Mouse (Mus musculus): ENCODE data around the gene Mex3d.

Gene Mex3d

DNA sequence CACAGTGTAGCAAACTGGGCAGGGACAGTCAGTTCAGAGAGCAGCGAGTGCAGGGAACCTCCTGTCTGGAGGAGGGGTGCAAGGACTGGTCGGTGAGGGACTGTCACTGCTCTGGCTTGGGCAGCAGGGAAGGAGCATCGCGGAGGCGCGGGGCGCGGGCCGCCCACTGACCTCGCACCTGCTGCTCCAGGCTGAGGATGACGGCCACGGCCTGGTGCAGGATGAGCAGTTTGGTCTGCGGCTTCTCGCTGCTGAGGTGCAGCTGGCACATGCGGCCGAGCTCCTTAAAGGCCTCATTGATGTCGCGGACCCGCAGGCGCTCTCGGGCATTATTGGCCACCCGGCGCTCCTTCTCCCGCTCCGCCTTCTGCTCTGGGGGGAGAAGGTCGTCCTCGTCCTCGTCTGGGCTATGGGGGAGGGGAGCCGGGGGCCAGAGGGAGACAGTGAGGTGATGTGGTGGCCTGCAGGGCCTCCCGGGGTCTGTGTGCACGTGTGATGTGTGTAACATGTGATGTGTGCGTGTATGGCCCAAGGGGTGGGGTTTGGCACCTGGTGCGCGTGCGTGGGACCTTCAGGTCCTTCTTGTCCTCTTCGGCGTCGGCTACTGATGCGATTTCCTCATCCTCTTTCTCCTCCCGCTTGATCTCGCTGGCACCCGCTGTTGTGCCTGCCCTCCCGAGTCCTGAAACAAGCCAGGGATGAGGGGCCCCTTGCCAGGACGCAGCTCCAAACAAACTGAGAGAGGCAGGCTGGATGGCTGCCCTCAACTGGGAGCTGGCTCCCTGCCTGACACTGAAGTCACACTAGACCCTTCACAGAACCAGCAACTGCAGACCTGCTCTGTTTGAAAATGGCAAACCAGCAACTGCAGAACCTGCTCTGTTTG is 25.4 kb upstream of the Mex3d start:
- DNase-seq: peak in 1 of 2 experiments; percentile 22

DNA sequence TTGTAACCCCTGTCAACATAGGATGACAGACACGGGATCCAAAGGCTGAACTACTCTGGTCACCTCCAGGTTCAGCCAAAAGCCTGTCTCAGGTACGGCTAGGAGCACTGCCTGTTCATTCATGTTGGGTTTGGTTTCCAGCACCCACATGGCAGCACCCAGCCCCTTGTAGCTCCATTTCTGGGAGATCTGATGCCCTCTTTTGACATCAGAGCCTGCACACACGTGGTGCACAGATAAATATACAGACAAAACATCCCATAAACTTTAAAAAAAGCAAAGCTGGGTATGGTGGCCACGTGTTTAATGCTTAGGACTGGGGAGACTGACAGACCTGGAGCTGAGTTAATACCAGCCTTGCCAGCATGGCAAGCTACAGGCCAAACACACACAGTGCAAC is 20.5 kb upstream of the Mex3d start:
- DNase-seq: no peak

- DNase-seq: peak; percentile 90 to 91
These were observed 19.4 kb upstream of the Mex3d start, which contains the start of gene Uqcr11 for GRCm38 (mm10) chr10:80406684-80407501. Uqcr11 (minus strand) TSS chr10:80406830.

DNA sequence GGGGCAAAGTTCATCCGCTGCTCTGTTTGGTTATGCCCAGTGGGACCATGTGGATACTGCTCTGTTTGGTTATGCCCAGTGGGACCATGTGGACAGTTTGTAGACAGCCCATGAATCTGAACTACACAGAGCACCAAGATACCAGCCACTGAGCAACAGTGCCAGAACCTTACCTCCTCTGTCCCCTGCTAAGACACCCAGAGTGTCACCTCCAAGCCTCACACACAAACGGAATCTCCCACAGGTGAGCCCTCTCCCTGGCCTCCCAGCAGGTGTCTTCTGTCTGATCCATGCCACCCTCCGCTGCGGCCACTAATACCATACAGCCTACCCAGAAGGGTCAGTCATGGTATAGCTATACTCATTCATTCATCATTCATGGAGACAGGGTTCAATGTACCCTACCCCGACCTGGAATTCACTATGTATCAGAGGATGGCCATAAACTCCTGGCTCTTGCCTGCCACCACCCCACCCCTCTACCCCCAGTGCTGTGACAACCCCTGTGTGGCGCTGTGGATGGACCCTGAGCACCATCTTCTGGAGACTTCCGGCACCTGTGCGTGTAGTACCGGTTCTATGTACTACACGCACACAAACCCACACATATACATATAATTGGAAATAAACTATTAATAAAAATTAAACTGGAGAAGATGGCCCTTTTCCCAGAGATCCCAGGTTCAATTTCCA is 18.2 kb upstream of the Mex3d start:
- DNase-seq: peak; percentile 45 to 52

- DNase-seq: peak in 1 of 2 experiments; percentile 35
These were observed 15.7 kb upstream of the Mex3d start for GRCm38 (mm10) chr10:80403044-80403692.

- DNase-seq: no peak
These were observed 13.3 kb upstream of the Mex3d start for GRCm38 (mm10) chr10:80400704-80401161.

DNA sequence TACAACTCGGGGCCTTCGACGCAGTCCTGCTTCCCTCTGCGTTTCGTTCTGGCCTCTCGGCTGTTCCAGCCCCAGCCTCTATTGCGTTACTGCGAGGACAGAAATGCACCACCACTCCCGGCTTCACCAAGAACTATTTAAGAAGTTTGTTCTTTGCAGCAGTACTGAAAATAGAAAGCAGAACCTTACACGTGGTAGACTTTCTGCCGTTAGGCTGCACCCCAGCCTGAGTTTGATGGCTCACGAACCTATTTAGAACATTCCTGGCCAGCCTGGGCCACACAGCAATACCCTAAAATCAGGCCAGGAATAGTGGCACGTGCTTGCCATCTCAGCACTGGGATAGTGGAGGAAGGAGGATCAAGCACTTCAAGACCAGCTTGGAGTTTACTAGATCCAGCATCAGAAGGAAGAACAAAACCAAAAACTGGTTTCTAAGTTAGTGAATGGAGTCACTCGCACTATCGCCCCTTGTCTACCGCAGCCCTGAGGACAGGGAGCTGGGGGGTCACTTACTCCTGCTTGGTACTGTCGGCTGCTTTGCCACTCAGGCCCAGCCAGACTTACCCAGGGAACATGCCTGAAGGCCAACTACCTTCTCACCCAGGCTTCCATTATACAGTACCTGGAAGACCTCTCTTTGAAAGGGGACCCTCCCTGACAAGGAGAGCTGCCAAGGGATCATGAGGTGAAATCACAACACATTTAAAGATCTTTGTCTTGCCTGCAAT is 12.7 kb upstream of the Mex3d start:
- DNase-seq: no peak

DNA sequence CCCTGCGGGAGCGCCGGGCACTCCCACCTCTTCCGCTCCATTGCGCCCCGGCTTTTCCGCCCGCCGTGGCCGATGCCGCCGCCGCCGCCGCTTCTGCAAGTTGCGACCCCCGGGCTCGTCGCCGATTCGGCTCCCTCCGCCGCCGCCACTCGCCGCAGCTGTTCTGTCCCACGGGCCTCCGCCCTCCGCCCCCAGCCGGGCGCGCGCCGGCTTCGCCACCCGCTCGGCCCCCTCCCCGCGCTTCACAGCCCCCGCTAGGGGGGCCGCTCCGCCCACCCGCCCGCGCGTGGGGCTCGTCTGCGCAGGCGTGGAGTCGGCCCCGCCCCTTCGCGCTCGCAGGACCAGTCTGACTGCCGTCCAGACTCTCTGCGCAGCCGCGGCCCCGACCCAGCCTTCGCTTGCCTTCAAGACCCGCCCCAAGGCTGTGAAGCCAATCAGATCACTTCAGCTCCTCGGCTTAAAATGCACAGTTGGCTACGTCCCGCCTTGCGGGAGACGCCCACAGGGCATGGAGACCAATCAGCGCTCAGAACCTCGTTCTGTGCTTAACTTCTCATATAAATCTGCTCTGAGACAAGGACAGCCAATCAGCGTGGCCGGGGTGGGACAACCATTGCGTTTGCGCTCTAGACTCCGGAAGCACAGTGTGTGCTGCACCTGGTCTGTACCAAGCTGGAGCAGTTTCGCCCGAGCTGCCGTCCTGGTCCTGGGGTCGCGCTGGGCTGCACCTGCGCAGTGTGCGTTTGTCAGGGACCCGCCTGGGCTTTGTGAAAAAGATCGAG is 11.9 kb upstream of the Mex3d start, which contains the start of gene Mbd3:
Gene Mbd3 (minus strand): TSS at position 360 of the 782 bp plus-strand sequence.
- DNase-seq: peak; percentile 99 to 100

GRCm38 (mm10) chr10:80398719-80399190 is 11.3 kb upstream of the Mex3d start:
- peak; percentile 96 to 98 for DNase-seq

DNA sequence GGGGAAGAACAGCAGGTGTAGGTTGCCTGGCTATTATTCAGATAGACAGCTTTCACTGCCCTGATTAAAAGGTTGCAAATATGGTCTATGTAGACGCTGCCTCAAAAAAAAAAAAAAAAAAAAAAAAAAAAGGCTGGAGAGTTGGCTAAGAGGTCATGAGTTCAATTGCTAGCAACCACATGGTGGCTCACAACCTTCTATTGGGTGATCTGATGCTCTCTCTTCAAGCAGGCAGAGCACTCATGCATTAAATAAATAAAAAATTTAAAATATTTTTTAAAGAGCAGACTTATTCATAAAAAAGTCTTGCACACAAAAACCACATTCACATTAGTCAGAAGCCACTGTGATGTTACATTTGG is 10.7 kb upstream of the Mex3d start:
- no peak for DNase-seq

DNA sequence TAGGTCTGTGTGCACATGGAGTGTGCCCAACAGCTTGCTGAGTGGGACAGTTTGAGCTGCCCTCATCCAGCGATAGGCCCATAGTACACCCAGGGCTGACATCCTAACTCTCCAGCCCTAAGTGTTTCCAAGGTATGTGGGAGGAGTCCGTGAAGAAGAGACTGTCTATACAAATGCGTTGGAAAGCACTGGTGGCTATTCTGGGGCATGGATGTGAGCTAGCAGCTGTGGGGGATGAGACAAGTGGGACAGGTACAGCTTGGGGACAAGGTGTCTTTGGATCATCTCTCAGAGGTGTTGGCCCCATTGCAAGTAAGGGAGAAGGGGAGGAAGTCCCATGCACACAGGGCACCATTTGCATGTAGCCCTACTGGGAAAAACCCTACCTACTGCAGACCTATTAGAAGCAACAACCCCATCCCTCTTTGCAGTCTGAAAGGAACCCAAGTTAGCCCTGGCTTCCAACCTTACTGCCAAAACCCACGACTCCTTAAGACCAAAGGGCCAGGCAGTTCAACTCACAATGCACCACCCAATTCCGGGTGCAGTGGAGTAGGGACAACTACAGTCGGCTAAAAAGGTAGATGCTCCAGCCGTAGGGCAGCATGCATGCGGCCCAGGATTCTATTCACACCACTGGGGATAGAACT is 10.2 kb upstream of the Mex3d start:
- no peak for DNase-seq

DNA sequence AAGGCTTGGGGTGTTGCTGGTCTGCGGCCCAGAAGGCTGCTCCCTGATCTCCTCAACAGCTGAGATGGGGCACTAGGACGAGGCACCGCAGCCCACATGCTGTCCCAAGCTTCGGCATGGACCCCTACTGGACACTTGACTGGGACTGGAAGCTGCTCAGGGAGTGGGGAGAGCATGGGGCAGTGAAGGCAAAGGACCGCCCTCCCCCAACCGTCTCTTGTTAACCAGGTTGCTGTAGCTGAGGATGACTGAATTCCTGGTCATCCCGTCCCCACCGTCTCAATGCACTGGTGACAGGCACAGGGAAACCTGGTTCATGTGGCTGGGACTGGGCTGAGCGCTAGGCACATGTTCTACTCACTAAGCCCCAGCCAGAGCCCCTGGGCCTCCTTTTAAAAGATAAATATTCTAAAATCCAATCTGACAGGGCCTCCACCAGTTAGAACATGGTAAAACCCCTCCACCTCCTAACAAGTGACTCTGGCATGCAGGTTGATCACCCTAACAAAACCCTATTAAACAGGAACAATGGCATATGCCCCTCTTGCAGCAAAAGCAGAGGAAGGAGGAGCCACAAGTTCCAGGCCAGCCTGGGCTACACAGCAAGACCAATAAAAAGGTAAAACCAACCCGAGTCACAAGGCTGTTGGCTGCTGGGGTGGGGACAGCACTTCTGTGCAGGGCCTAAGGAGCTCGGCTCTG is 9.5 kb upstream of the Mex3d start:
- no peak for DNase-seq

GRCm38 (mm10) chr10:80395025-80395627 is 7.7 kb upstream of the Mex3d start:
- no peak for DNase-seq

GRCm38 (mm10) chr10:80392687-80393086 is 5.2 kb upstream of the Mex3d start:
- no peak for DNase-seq

GRCm38 (mm10) chr10:80390697-80391096 is 3.2 kb upstream of the Mex3d start:
- no peak for DNase-seq

- DNase-seq: no peak
These were observed 1.8 kb upstream of the Mex3d start for GRCm38 (mm10) chr10:80389185-80389708.

DNA sequence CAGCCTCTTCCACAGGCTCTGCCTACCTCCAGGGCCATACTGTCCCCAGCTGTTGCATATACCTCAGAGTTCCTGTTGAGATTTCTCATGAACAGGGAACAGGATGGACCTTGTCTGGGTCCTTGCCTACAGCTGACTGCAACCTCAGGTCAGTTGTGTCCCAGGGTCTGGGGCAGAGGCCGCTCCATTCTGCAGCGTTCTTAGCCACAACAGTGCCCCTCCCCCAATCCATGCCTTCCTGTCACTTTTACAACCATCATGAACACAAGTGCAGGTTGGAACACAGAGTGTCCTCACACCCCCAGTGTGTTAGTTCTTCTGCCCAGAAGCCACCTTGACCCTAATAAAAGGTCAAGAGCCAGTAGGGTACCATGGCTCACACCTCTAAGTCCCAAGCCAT is 1.3 kb upstream of the Mex3d start:
- no peak for DNase-seq

- DNase-seq: peak; percentile 22 to 54
These were observed 556 bp downstream of the Mex3d start for GRCm38 (mm10) chr10:80386735-80387471.

Measured in thymus, postnatal 36 days (tissue).